Mouse (Mus musculus) E14TG2a.4 (cell line): ENCODE measurements around the gene Lrrc74a.

ENCODE experiments used
- H3K27me3 ChIP-seq: 2 replicates; pipeline ENCODE4 v1.6.1; 2014; ENCODE audit warnings: low read length, control low read depth; ENCODE audit not compliant: insufficient read depth
- H3K36me3 ChIP-seq: 2 replicates; pipeline ENCODE4 v1.6.1; 2014; ENCODE audit warnings: low read length, control low read depth; ENCODE audit not compliant: insufficient read depth
- H3K4me1 ChIP-seq: replicated peaks from 2 replicates; pipeline ENCODE4 v1.6.1; 2014; ENCODE audit warnings: low read depth, low read length, control low read depth
- H3K4me3 ChIP-seq: replicated peaks from 2 replicates; pipeline ENCODE4 v1.5.1; 2014; ENCODE audit warnings: mild to moderate bottlenecking, low read length
- H3K9me3 ChIP-seq: 2 replicates; pipeline ENCODE4 v1.6.1; 2014; ENCODE audit warnings: low read length, control low read depth
- CTCF ChIP-seq: conservative IDR thresholded peaks from 2 replicates; pipeline ENCODE4 v1.5.1; 2014; ENCODE audit warnings: low read length
- NANOG ChIP-seq: IDR thresholded peaks from 2 replicates; pipeline ENCODE4 v1.6.1; 2014; ENCODE audit warnings: borderline replicate concordance, low read length, mixed read lengths
- POU5F1 ChIP-seq: IDR thresholded peaks from 2 replicates; pipeline ENCODE4 v1.6.1; 2014; ENCODE audit warnings: low read length, borderline replicate concordance

The Lrrc74a gene

DNA sequence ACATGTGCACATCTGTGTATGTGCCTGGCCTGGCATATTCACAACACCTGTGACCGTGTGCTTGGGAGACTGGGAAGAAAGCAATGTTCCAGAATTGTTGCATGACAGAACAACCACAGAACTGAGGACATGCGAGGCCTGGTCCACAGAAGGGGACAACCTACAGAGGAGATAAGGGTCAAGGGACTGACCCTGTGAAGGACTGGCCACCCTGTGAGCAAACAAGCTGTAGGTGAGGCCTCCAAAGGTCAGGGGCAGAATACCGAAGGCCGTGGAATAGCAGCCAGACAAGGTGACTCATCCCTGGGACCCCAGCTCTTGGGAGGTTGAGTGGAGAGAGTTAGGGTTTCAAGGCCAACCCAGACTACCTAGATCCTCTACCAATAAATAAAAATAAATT lies 63.6 kb downstream of the Lrrc74a start:
- H3K9me3 ChIP-seq, result no peaks in the 10 kb centered on the region
- H3K36me3 ChIP-seq, result no peaks in the 10 kb centered on the region
- H3K27me3 ChIP-seq, result no peaks in the 10 kb centered on the region
- TF ChIP-seq NANOG (no peak), POU5F1 (no peak), CTCF (no peak)
- H3K4me1 ChIP-seq, result peaks cover 89% of the 10 kb centered on the region
- no peak overlapping the region for H3K4me3 ChIP-seq

DNA sequence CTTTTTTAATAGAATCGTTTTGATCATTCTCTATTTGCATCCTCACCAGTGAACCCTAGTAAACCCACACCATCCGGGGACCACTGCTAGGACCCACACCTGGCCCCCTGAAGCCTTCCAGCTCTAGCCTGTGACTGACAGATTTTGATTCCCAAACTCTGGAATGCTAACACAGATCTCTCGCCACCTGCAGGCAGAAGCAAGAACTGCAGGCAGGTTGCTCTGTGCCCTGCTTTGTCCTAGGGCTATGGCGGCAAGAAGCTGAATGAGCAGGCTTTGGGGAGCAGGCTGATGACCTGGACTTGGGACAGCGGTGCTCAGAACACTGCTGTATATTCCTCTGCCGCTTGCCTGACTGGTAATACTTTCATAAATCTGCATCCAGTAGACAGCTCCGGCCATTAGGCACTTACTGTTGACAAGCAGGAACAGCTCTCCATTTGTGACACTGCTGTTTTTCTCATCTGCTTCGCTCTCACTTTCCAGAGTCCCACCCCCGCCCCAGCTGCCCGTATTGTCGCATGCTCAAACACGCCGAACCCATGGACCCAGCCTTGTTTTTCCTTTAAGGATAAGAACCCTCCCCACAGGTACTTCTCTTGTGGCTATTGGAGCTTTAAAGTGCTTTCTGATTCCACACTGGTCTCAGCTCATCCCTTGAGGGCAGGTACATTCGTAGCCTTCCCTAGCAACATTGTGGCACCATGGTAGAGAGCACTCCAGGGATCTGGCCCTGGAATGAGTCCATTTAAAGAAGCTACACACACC lies 64.8 kb downstream of the Lrrc74a start:
- TF ChIP-seq NANOG (no peak), CTCF (peak; percentile 95)
- Histone ChIP-seq H3K9me3 (no peaks in the 10 kb centered on the region), H3K27me3 (no peaks in the 10 kb centered on the region), H3K4me3 (peak overlapping the region; percentile 75), H3K4me1 (peaks cover 89% of the 10 kb centered on the region), H3K36me3 (no peaks in the 10 kb centered on the region)

DNA sequence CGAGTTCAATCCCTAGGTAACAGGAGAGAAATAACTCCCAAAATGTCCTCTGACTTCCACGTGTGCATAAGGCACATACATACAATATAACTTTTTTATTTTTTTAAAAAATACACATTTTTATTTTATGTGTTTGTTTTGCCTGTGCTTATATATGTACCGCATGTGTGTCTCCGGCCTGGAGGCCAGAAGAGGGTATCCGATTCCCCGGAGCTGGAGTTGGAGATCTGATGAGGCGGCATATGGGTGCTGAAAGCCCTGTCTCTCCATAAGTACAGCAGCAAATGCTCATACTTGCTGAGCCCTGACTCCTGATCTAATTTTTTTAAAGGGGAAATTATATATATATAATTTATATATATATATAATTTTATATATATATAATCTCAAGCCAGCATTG lies 65.6 kb downstream of the Lrrc74a start:
- no peaks in the 10 kb centered on the region for H3K36me3 ChIP-seq
- TF ChIP-seq CTCF, result no peak
- no peak for TF ChIP-seq NANOG
- TF ChIP-seq POU5F1, result no peak
- H3K9me3 ChIP-seq, result no peaks in the 10 kb centered on the region
- peak overlapping the region; percentile 75 for H3K4me3 ChIP-seq
- peaks cover 89% of the 10 kb centered on the region for H3K4me1 ChIP-seq
- H3K27me3 ChIP-seq, result no peaks in the 10 kb centered on the region

DNA sequence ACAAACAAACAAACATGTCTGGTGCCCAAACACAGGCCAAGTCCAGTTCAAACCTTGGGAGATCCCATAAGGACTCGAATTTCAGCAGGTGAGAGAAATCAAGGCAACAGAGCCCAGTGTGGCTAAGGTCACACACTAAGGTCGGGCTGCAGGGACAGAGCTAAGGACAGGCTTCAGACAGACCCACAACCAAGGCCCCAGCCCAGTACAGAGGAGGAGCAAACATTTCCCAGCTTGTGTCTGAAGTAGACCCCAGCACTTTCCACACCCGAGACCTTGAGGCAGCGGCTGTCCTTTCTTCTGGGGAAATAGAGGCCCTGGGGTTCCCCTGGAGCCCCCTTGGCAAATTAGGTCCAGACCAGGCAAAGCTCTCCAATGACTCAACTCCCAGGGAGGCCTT lies 66.2 kb downstream of the Lrrc74a start:
- H3K4me3 ChIP-seq, result peak overlapping the region; percentile 75
- H3K36me3 ChIP-seq, result no peaks in the 10 kb centered on the region
- TF ChIP-seq CTCF (no peak), NANOG (no peak), POU5F1 (no peak)
- H3K9me3 ChIP-seq, result no peaks in the 10 kb centered on the region
- H3K4me1 ChIP-seq, result peaks cover 90% of the 10 kb centered on the region
- no peaks in the 10 kb centered on the region for H3K27me3 ChIP-seq

DNA sequence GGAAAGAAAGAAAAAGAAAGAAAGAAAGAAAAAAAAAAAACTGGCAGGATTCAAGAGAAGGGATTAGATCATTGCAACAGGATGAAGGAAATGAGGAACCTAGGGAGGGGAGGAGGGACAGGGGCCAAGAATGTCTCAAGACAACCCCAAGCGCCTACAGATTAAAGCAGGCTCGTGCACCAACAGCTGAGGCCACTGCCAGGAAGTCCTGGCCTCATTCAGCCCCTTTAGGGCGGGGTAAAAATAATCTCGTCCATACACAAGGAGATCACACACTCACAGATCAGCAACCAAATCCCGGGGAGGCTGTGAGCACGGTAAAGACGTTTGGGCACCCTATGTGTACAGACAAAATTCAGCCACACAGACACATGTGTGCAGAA lies 66.6 kb downstream of the Lrrc74a start:
- no peak for TF ChIP-seq POU5F1
- TF ChIP-seq CTCF, result no peak
- no peak for TF ChIP-seq NANOG
- Histone ChIP-seq H3K9me3 (no peaks in the 10 kb centered on the region), H3K36me3 (no peaks in the 10 kb centered on the region), H3K4me1 (peaks cover 90% of the 10 kb centered on the region), H3K27me3 (no peaks in the 10 kb centered on the region), H3K4me3 (peak overlapping the region; percentile 75)

DNA sequence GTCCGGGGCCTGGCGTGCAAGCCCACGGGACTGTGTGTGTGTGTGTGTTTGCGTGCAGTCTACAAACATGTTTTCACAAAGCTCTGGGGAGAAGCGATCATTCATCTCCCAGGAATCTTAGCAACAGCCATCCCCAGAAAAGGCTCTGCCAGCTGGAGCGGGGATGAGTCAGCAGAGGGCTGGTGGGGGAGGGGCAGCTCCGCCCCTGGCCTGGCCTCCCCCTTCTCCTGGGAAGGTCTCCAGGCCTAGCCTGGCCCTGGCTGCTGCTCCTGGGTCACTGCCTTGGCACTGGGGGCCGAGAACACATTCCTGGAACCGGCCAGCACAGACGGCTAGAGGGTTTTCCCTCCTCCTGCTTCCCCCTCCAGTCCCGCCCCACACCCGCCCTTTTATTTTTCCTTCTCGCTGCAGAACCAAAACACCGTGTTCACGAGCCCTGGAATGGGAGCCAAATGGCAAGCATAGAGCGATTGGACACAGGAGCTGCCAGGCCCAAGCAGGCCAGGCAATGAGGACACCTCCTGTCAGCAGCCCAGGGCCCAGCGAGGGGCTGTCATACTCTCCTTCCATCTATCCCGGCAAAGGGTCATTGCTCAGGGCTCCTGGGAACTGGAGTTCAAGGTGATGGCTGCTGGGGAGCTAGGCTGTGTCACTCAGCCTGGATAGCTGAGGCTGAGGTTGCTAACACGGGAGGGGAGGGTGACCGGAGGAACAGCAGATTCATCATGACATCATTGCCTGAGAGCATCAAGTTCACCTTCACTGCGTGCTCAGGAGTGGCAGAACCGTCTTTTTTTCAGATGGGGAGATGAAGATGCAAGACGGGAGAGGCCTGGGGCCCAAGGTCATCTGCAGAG lies 67.2 kb downstream of the Lrrc74a start:
- H3K36me3 ChIP-seq, result no peaks in the 10 kb centered on the region
- H3K9me3 ChIP-seq, result no peaks in the 10 kb centered on the region
- peaks cover 91% of the 10 kb centered on the region for H3K4me1 ChIP-seq
- no peaks in the 10 kb centered on the region for H3K27me3 ChIP-seq
- H3K4me3 ChIP-seq, result peak overlapping the region; percentile 75
- no peak for TF ChIP-seq POU5F1
- no peak; the same call in 1 of the 2 replicates for TF ChIP-seq NANOG
- TF ChIP-seq CTCF, result no peak

DNA sequence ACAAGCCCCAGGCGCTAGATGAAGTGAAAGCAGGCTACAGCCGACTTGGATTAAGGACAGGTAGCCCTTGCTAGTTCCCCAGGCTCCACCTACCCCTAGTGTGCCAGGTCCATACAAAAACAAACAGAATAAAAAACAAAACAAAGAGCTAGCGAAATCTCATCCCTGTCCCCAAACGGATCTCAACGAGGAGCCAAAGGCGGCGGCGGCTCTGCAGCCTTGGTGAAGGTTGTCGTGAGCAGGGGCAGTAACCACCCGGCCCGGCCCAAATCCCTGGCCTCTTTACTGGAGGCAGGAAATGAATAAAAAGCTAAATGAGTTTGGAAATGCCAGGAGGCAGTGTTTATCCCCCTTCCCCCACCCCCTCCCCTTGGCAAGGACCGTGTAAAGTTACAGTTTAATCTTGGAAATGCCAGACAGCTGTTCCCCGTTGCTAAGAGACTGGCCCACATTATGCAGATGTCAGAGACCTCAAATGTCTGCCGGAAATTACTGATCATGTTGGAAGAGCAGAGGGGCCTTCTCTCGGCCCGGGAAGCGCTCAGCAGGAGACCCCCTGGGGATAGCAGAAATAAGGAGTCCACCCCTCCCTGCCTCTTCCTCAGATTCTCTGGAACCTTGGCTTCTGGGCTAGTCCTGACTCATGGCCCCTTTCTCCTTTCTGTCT lies 68.0 kb downstream of the Lrrc74a start:
- Histone ChIP-seq H3K4me1 (peaks cover 91% of the 10 kb centered on the region), H3K4me3 (peak overlapping the region; percentile 75), H3K9me3 (no peaks in the 10 kb centered on the region), H3K36me3 (no peaks in the 10 kb centered on the region), H3K27me3 (no peaks in the 10 kb centered on the region)
- peak; percentile 45; the same call in 1 of the 2 replicates for TF ChIP-seq NANOG
- TF ChIP-seq POU5F1, result no peak

DNA sequence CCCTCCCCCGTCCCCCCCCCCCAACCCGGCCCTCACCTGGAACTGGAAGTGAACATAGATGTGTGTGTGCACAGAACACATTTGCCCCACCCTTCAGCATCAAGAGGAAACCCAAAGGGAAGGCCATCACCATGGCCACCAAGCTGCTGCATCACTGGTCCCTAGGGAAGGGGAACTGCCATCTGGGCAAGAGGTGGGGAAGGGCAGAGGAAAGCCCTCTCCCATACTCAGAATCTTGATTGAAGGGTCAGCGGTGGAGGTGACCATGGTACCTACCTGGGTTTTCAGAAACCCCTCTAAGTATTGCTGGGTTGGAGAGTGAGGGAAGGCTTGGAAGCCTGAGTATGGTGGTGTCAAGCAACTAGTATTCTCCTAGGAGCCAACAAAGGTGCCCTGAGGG lies 68.7 kb downstream of the Lrrc74a start:
- no peaks in the 10 kb centered on the region for H3K9me3 ChIP-seq
- peaks cover 95% of the 10 kb centered on the region for H3K4me1 ChIP-seq
- H3K27me3 ChIP-seq, result no peaks in the 10 kb centered on the region
- H3K4me3 ChIP-seq, result no peak overlapping the region
- no peaks in the 10 kb centered on the region for H3K36me3 ChIP-seq
- TF ChIP-seq NANOG (no peak), POU5F1 (no peak), CTCF (no peak)
